Mouse (Mus musculus) layer of hippocampus, adult 18-20 months (tissue): ENCODE data around the gene Med29. TPM values are rescaled to one million over a fixed set of nuclear protein-coding genes. Genes with fewer than 3 reads are reported as not detected.
A peak's percentile ranks its signal among the peaks of the same experiment; 100 is the strongest.

Experiments
- DNase-seq, 2 experiments: peaks; one replicate each; pipeline ENCODE4 v3.0.0; 2022; ENCODE audit warnings: low spot score in 2 of 2
- long read RNA-seq: library from polyadenylated mRNA; stranded (forward); transcript quantifications from one replicate; pipeline ENCODE4 v2.0.0, GENCODE M21; 2021
- total RNA-seq, 2 experiments: library from RNA; stranded (reverse); gene quantifications; 2 replicates each; pipeline ENCODE4 v1.2.3; 2021

Med29 gene
- total RNA-seq, result 10 to 100 TPM; 21.4 to 22.1 TPM
- long read RNA-seq, transcript Med29-201 (4 exons, 1,281 nt), result major isoform, 18 of 20 reads
- long read RNA-seq, partial matches to known transcripts, result 0 of 20 reads
- long read RNA-seq, other reads (novel, unspliced or antisense), result 2 of 20 reads

DNA sequence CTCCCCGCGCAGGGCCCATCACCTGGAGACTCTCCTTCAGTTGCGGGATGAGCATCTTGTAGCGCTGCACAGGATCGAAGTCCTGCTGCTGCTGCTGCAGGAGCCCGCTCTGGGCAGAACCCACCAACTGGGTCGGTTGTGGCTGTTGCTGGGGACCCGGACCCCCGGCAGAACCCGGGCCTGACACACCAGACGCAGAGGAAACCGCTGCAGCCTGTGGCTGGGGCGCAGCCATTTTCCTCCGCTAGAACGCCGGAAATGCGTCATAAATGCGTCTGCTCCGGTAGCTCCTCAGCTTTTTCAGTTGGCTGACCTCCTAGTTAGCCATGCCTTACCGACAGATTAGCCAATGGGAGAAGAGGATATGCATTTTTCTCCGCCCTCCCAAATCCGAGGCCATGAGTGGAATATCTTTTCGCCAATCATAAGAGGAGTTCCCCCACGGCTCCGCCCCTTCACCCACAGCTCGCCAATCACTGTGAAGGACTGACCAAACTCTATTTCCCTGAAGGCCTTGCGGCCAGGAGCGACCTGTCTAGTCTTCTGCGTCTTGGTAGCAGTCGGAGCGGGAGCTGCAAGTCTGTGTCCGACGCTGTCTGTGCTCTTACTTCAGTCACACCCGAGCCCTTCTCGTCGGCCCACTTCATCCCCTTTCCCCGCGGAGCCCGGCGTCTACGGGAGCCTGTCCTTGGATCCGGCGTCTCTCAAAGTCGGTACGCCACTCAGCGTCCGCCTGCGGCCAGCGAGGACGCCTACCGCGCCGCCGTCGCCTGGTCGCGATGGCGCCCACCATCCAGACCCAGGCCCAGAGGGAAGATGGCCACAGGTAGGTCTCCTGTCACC lies at the start of gene Med29, which contains the start of gene Paf1:
Gene Med29 (minus strand): TSS at position 280 of the 843 bp plus-strand sequence.
Gene Paf1 (plus strand): TSS at position 523 of the 843 bp plus-strand sequence.
- DNase-seq, result peak; percentile 97 to 99

DNA sequence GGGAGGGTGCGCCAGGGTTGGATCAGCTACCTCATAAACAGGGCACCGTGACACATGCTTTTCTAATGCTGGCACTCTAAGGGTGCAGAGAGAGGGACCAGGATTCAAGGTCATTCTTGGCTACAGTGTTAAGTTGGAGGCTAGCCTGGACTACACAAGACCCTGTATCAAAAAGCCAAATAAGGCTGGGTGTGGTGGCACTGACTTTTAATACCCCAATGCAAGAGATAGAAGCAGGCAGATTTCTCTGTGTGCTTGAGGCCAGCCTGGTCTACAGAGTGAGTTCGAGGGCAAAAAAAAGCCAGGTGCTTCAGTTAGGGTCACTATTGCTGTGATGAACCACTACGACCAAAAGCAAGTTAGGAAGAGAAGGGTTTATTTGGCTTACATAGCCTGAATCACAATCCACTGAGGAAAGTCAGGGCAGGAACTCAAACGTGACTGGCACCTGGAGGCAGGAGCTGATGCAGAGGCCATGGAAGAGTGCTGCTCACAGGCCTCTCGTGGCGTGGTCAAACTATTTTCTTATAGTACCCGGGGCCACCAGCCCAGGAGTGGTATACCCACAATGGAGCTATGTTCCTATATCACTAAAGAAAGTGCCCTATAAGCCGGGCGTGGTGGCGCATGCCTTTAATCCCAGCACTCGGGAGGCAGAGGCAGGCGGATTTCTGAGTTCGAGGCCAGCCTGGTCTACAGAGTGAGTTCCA lies 49.4 kb upstream of the Med29 start:
- no peak for DNase-seq

DNA sequence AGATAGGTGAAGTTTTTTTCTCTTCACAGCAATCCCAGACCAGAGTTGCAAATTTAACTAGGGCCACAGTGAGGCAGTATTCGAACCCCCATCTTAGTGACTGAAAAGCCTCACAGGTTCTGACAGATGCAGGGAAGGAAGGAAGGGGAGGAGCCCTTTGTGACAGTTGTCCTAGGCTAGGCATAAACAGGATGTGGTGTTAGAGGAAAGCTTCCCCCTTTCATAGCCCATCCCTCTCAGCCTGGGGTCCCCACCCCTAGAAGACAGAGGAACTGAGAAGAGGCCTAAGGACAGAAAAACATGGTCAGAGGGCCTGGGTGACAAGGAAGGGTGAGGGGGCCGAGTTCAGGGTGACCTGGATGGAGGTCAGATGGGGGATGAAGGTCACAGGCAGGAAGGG lies 48.2 kb upstream of the Med29 start:
- DNase-seq, result no peak

DNA sequence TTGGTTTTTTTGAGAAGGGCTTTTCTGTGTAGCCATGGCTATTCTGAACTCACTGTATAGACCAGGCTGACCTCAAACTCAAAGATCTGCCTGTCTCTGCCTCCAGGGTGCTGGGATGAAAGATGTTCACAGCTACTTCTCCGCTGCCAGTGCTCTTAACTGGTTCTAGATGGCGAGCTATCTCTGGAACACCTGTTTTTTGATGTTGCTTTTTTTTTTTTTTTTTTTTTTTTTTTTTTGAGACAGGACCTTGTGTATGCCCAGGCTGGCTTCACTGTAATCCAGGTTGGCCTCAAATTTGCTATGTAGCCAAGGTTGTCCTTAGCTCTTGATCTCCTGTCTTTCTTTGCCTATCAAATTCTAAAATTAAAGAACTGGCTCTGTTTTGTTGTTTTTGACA lies 46.3 kb upstream of the Med29 start:
- DNase-seq, result no peak

DNA sequence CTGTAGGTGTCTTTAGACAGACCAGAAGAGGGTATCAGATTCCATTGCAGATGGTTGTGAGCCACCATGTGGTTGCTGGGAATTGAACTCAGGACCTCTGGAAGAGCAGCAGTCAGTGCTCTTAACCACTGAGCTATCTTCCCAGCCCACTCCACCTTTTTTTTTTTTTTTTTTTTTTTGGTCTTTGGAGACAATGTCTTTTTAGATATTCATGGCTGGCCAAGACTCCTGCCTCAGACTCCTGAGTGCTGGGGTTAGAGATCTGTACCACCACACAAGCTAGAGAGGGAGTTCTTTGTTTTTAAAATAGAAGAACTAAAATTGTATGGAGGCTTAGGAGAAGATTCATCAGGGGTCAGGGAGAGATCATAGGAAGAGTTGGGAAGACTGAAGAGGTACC lies 45.5 kb upstream of the Med29 start:
- no peak for DNase-seq

DNA sequence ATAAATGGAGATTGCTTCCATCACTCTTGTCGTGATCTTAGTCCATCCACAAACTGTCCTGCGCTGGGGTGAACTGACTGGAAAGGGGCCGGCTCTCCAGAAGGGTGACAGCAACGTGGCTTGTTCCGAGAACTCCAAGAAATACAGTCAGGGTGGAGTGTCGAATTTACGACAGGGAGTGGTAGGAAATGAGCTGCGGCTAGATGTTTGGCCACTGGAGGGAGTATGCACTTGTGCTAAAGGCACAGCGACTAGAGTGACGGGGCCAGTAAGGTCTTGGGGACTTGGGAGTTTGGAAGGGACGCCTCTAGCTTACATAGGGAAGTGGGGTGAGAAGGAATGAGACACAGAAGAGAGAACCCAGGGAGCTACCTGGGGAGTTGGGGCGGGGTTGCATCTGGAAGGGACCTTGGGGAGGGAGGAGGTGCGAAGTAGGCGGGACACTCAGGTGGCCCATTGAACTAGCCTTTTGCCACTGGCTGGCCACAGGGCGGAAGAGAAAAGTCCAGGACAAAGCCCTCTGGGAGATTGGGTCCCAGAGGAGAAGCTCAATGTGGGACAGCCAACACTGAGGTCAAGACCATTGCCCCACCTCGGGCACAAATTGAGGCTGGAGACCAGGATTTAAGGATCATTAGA lies 44.5 kb upstream of the Med29 start, which contains the start of gene Gmfg:
Gene Gmfg (plus strand): TSS at position 516 of the 639 bp plus-strand sequence.
- peak; percentile 60 to 85 for DNase-seq

DNA sequence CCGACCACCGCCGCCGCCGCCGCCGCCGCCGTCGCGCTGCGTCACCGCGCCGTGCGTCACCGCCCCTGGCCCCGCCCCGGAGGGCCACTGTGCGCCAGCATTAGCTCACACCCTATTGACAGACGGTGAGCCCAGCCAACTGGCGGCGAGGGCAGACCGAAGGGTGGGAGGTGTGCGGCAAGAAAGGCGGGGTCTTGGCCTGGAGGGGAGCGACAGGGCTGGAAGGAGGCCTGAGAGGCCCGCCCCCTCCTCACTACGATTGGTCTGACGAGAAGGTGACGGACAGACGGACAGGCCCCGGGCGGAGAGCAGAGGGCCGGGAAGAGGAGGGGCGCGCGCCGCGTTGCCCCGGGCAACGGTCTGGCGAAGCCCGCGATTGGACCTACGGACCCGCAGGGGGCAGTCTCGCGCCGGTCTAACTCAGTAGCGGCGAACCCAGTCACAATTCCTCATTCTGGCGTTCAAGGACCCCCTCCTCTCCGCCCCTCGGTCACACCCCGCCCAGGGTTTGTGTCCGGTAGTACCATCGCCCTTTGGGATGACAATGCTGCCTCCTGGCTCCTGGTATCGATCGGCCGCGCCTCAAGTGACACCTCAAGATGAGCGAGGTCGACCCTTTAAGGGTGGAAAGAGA lies 43.9 kb upstream of the Med29 start:
- peak; percentile 99 to 100 for DNase-seq

DNA sequence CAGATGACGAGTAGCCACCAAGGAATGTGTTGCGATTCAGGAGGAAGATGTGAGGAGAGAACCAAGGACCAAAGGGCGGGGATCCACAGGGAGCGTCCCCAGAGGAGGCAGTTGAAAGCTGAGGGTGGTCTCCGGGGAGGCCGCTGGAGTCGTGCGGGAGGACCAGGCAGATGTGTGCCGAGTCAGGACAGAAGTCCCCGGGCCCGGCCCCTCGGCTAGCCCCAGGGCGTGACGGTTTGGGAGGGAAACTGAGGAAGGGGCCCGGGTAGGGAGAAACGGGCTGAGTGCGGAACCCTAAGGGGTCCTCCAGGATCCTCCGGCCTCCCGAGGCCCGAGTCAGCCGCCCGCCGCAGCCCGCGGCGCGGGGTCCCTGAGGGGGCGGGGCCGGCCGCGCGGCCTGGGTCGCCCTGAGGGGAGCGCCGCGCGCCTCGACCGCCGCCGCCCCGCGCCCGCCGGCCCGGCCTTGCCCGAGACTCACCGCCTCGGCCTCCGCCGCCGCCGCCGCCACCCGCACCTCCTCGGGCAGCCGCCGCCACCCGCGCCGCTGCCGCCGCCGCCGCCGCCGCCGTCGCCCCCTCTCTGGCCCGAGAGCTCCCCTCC lies 43.3 kb upstream of the Med29 start:
- no peak for DNase-seq

DNA sequence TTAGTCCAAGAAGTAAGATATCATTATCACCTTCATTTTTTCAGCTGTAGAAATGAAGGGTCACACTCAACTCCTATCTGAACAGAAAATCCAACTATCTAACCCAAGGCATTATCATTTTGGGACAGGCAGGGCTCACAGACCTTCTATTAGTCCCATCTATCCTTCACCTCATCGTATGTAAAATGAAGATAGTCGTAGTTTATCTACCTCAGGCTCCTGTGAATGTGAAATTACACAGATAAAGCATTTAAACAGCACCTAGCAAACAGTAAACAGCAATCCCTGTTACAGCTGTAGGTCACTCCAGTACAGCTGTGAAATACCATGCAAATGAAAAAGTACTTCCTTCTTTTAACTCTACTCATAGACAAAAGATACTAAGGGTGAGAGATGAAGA lies 39.7 kb upstream of the Med29 start:
- DNase-seq, result no peak

DNA sequence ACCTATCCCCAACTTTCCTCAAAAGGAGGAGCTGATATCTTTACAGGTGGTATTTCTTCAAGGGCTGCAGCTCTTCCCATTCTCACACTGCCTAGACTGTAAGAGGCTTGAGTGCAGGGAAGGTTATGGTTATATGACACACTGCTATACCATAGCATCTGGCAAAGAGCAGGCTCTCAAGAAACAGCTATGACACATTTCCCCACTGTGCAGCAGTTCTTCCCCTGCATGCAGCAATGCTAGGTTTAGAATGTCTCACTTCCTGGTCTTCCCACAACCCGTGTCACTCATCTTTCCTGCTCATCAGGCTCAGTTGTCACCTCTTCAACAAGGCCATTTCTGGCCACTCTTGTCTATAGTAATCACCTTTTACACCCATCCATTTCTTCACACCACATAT lies 38.0 kb upstream of the Med29 start:
- DNase-seq, result no peak

DNA sequence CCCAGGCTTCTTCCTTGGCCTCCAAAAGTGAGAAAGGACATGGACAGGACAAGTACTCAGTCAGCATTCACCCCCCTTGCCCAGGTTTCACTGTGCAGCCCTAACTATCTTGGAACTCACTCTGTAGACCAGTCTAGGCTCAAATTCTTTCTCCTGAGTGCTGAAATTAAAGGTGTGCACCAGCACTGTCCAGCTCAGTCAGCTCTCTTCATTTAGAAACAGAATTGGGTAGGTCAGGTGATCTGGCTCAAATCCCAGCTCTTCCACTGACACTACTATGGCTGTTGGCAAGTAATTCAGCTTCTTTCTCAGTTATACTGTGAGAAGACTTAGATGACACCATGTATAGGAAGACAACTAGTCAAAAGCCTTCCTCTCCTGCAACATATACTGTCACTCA lies 35.2 kb upstream of the Med29 start:
- no peak for DNase-seq

DNA sequence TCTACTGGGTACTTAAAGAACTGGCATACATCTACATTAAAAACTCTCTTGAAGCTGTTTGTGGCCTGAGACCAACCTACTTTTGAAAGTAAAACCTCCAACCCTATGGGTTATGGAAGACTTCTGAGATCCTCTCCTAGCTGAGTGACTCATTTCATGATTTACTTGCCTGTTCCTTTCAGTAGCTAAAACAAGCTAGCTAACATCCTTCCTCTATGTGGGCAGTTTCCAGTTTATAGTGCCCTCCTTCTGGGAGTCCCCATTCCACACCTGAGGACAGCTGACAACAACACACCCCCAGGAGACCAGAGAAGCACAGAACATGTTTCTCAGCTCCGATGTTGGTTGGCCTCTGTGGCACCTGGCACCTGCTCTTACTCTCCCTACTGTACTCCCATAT lies 30.5 kb upstream of the Med29 start:
- no peak for DNase-seq

DNA sequence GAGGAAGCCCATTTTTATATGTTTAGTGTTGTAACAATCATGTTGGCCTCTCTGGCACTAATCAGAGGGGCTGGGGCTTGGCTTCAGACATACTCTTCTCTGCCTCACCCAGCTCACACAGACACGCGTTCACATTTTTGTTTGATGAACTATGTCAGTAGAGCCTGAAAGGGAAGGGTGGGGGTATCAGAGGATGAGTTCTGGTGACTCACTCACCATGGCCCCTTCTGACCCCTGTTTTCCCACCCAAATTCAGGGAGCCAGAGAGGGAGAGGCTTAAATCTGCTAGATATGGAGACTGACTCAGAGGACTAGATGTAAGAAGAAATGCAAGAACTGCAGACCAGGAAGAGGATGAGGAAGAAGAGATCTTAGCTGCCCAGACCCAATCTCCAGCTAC lies 26.9 kb upstream of the Med29 start:
- no peak for DNase-seq

DNA sequence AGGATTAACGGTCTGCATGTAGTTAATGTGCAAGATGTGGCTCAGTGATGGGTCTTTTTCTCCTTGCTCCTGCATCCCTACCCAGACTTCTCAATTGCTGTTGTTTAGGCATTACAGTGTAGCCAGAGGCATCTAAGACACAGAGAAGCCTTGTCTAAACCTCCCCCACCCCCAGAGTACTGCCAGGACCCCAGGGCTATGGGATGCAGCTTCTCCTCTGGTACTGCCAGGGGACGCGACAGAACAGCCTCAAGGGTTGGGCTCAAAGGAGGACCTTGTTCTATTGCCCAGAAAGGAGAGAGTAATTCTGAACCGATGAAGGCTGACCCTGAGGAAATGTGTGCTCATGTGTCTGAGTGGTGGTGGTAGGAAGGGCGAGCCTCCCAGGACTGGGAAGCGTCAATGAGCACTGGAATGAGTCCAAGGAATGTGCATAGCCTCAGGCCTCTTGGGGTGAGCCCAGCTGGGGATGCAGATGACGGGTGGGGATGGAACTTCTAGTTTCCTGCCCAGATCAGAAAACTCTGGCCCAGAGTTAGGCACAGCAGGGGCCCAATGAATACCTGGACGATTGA lies 25.7 kb upstream of the Med29 start:
- DNase-seq, result no peak

DNA sequence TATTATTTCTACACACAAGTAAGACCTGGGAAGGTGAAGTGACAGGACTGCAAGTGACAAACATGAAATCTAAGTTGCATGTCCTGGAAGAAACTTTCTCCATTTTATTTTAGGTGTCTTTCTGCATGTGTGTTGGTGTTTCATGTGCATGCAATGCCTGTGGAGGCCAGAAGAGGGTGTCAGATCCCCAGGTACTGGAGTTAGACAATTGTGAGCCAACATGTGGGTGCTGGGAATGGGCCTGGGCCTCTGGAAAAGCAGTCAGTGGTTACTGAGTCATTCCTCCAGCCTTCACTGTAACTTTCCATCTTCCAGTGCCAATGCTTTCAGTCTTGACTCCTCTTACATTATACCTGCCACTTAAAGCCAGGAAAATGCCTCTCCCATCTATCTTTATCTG lies 24.9 kb upstream of the Med29 start:
- DNase-seq, result no peak

DNA sequence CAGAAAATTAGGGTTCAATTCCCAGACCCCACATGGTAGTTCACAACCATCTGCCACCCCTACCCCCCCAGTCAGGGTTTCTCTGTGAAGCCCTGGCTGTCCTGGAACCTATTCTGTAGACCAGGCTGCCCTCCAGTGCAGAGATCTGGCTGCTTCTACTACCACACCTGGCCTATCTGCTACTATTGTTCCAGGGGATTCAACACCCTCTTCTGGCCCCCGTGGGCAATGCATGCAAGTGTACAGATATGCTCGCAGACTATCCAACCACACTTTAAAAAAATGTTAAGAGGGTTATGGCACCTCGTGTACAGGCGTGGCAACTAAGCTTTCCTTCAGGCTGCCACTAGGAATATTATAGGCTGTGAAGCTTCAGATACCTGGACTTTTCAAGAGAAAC lies 20.3 kb upstream of the Med29 start:
- DNase-seq, result no peak

DNA sequence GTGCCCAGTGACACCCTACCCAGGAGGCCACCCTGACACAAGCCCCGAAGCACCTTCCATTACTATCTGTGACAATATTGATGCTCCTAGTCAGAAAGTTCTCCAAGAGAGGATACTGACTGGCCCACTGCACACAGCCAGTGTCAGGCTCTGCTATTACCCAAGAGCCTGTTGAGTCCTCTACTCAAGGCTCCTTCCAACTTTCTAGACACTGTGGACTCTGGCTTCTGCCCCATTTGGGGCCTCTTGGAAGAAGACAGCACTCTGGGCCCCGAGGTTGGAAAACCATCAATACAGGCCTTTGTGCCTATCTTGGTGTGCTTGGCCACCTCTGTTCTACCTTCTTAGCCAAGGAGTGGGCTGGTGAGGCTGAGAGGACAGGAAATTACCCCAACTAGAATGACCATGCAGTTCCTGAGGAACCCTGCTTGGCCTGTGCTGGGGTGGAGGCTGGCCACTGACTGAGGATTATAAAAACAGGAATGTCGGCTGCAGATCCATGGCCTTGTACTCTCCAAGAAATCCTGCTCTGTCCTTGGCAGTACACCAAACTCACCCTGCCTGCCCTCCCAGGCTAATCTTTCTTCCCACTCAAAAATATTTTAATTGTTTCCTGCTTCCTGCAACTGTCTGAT lies 18.4 kb upstream of the Med29 start:
- DNase-seq, result no peak

DNA sequence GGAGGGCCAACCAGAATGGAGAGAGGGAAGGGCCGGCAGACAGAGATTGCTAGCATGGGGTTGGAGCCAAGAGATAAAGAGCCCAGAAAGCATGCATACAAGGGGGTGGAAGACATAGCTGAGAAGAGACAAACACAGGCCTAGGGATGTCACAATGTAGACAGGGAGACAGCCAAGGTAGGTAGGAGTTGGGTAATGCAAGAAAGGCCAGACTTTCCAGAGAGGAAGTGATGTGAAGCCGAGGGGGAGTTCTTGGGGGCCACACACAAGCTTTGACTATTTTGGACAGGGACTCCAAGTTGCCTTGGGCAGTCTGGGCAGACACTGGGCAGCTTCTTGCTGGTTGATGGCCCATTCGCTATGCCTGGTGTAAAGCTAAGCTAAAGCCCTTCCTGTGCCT lies 9.4 kb upstream of the Med29 start:
- DNase-seq, result no peak

DNA sequence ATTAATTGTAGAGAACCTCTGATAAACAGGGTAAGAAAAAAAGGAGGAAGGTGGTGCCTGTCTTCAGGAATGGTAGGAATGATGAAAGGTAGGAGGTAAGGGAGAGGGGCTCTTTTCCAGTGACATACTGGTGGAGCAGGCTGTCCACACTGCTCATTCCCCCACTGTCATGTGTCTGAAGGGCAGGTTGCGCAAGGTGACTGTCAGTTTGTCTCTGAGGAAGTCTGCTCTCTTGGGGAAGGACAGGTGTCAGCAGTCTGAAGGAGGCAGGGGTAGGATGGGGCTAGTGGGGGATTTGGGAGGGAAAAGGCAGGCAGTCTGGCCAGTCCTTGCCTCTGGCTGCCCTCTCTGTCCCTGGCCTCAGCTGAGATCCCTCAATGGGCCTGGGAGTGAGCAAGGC lies 8.5 kb upstream of the Med29 start:
- no peak for DNase-seq

DNA sequence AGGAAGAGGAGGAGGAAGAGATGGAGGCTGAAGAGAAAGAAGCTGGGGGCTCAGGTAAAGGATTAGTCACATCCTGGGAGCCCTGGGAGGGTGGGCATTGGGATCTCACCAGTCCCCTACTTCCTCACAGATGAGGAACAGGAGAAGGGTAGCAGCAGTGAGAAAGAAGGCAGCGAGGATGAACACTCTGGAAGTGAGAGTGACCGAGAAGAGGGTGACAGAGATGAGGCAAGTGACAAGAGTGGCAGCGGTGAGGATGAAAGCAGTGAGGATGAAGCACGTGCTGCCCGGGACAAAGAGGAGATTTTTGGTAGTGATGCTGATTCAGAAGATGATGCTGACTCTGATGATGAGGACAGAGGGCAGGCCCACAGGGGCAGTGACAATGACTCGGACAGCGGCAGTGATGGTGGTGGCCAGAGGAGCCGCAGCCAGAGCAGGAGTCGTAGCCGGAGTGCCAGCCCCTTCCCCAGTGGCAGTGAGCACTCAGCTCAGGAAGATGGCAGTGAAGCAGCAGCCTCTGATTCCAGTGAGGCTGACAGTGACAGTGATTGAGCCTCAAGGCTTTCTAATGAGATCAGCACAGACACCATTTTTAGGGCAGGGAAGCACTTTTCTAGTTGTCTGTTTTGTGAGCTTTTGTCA lies 6.3 kb upstream of the Med29 start:
- no peak for DNase-seq
